Mouse (Mus musculus) megakaryocyte, embryonic 14.5 days (primary cell): ENCODE data around the gene Tnfrsf19.

Experiments used
- FLI1 ChIP-seq: IDR thresholded peaks from 2 replicates; pipeline ENCODE4 v1.6.1; 2012; ENCODE audit warnings: low read length, inconsistent platforms, mixed read lengths
- GATA1 ChIP-seq: IDR thresholded peaks from 3 replicates; pipeline ENCODE4 v1.6.1; 2012; ENCODE audit warnings: mixed read lengths, low read length, inconsistent platforms, borderline replicate concordance

DNA sequence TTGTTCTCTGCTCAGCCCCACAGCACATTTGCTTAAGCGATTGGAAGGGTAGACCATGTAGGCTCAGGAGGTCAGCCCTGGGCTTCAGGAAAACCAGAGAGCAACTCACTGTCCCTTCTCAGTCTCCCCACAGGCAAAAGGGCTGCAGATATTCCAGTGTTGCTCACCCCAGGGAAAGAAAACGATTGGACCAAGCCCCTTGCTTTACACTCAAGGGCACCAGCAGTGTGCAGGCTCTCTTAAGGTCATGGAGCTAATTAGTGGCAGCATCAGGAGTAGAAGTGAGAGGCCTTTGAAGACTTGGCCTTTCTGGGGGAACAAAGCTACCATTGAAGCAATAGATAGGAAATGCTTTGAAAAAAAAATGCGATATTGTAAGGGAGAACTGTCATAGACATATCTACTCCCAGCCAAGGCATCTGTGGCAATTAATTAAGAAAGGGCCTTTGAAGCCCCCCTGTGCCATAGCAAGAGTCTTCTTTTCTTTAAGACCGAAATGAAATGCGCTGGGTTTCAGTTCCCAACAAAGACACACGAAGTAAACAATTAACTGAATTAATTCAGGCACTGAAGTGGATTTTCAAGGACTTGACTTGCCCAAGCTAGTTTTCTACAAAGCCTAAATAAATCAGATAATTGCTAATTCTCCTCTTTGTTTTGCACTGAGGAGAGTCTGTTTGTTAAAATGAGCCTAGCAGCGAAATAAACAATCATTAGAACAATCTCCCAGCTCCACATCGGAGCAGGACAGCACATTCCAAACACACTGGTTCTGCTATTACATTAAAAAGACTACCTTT, 2.6 kb downstream of the Tnfrsf19 start:
- TF ChIP-seq FLI1 (no peak), GATA1 (no peak)
